Mouse (Mus musculus): ENCODE measurements at regions not wholly inside any gene's neighbourhood (a gene's known extent, or its start where the extent isn't known, plus 50 kb on each side); places are given as distances from the start of the nearest gene placed in this dataset.

GRCm38 (mm10) chr16:78240152-78240551, 61.1 kb upstream of the Cxadr start:
- TF ChIP-seq MEF2A (IDR thresholded peaks at IDR 0.05; ENCODE audit: extremely low read depth, insufficient replicate concordance, low read depth, low read length, poor library complexity, severe bottlenecking) (no peak), EP300 (IDR thresholded peaks at IDR 0.05; ENCODE audit: low read depth in 1 of 2, low read length in 2 of 2) (no peak)
